Mouse (Mus musculus) embryo, embryonic 11.5 days (tissue): Measurements from ENCODE around the gene Pbrm1.

Experiments used
- DNase-seq: peaks from one replicate; pipeline ENCODE4 v3.0.0-alpha.2; 2012; ENCODE audit warnings: low read depth, low spot score

Gene Pbrm1

GRCm38 (mm10) chr14:31133023-31133665 lies 114.2 kb downstream of the Pbrm1 start:
- DNase-seq: no peak

GRCm38 (mm10) chr14:31134015-31135000 lies 115.4 kb downstream of the Pbrm1 start:
- no peak for DNase-seq

GRCm38 (mm10) chr14:31135495-31136410 lies 116.8 kb downstream of the Pbrm1 start:
- no peak for DNase-seq

- DNase-seq: no peak
These were observed 117.7 kb downstream of the Pbrm1 start for GRCm38 (mm10) chr14:31136411-31137280.

- no peak for DNase-seq
These were observed 118.3 kb downstream of the Pbrm1 start for GRCm38 (mm10) chr14:31137281-31137595.

- DNase-seq: no peak
These were observed 118.9 kb downstream of the Pbrm1 start for GRCm38 (mm10) chr14:31137791-31138190.

- DNase-seq: no peak
These were observed 119.4 kb downstream of the Pbrm1 start for GRCm38 (mm10) chr14:31138219-31138896.

- DNase-seq: no peak
These were observed 120.0 kb downstream of the Pbrm1 start for GRCm38 (mm10) chr14:31138897-31139429.

GRCm38 (mm10) chr14:31139666-31140065 lies 120.7 kb downstream of the Pbrm1 start:
- no peak for DNase-seq

GRCm38 (mm10) chr14:31140141-31140540 lies 121.2 kb downstream of the Pbrm1 start:
- no peak for DNase-seq

- no peak for DNase-seq
These were observed 122.1 kb downstream of the Pbrm1 start for GRCm38 (mm10) chr14:31141011-31141410.

GRCm38 (mm10) chr14:31145694-31146093 lies 126.8 kb downstream of the Pbrm1 start:
- DNase-seq: no peak

- DNase-seq: no peak
These were observed 141.5 kb downstream of the Pbrm1 start for GRCm38 (mm10) chr14:31160196-31161150.

GRCm38 (mm10) chr14:31161191-31161590 lies 142.3 kb downstream of the Pbrm1 start:
- no peak for DNase-seq

- DNase-seq: no peak
These were observed 142.7 kb downstream of the Pbrm1 start for GRCm38 (mm10) chr14:31161638-31162037.

GRCm38 (mm10) chr14:31164067-31164466 lies 145.1 kb downstream of the Pbrm1 start:
- no peak for DNase-seq

- DNase-seq: no peak
These were observed 146.1 kb downstream of the Pbrm1 start for GRCm38 (mm10) chr14:31165010-31165409.

GRCm38 (mm10) chr14:31165458-31165857 lies 146.5 kb downstream of the Pbrm1 start:
- DNase-seq: no peak
